Mouse (Mus musculus): ENCODE data around the gene St5. TPM values are rescaled to one million over a fixed set of nuclear protein-coding genes. Genes with fewer than 3 reads are reported as not detected.

St5 gene
- polyA plus RNA-seq, 2 experiments = 45.0 to 56.3 TPM

GRCm38 (mm10) chr7:109602022-109602421, 101.4 kb downstream of the St5 start:
- Histone ChIP-seq H3K9ac (ENCODE audit: low read depth, low read length, severe bottlenecking) (no peak overlapping the region), H3K4me1 (ENCODE audit: control insufficient read depth, insufficient read depth, low read length) (peaks cover 18% of the 10 kb centered on the region), H3K4me2 (replicated peaks; ENCODE audit: low read depth, low read length, severe bottlenecking) (no peak overlapping the region), H3K27me3 (ENCODE audit: control insufficient read depth, insufficient read depth, low read length) (no peaks in the 10 kb centered on the region), H3K36me3 (ENCODE audit: control insufficient read depth, insufficient read depth, low read length) (no peaks in the 10 kb centered on the region), H3K4me3 (replicated peaks; ENCODE audit: low read length) (no peak overlapping the region), H3K27ac (replicated peaks; ENCODE audit: low read depth, low read length) (no peak overlapping the region), H3K9me3 (ENCODE audit: control insufficient read depth, low read length) (no peaks in the 10 kb centered on the region)
- no peak for TF ChIP-seq POLR2A (IDR thresholded peaks at IDR 0.05; ENCODE audit: borderline replicate concordance, extremely low read depth, insufficient read depth, insufficient read length)
- DNase-seq (ENCODE audit: low spot score) = no peak
- no peak for ATAC-seq (ENCODE audit: low FRiP score, low read depth)

- no peak for TF ChIP-seq POLR2A (IDR thresholded peaks at IDR 0.05; ENCODE audit: borderline replicate concordance, extremely low read depth, insufficient read depth, insufficient read length)
- WGBS = 26% methylated on average over 3 of the region's 3 CpGs
- H3K27ac ChIP-seq (replicated peaks; ENCODE audit: low read depth, low read length) = no peak overlapping the region
- no peak overlapping the region for H3K4me3 ChIP-seq (replicated peaks; ENCODE audit: low read length)
- no peak for DNase-seq (ENCODE audit: low spot score)
- H3K27me3 ChIP-seq (ENCODE audit: control insufficient read depth, insufficient read depth, low read length) = no peaks in the 10 kb centered on the region
- no peaks in the 10 kb centered on the region for H3K9me3 ChIP-seq (ENCODE audit: control insufficient read depth, low read length)
- no peak overlapping the region for H3K4me2 ChIP-seq (replicated peaks; ENCODE audit: low read depth, low read length, severe bottlenecking)
- peaks cover 17% of the 10 kb centered on the region for H3K4me1 ChIP-seq (ENCODE audit: control insufficient read depth, insufficient read depth, low read length)
- no peaks in the 10 kb centered on the region for H3K36me3 ChIP-seq (ENCODE audit: control insufficient read depth, insufficient read depth, low read length)
- no peak for ATAC-seq (ENCODE audit: low FRiP score, low read depth)
- H3K9ac ChIP-seq (ENCODE audit: low read depth, low read length, severe bottlenecking) = no peak overlapping the region
These were observed 102.7 kb downstream of the St5 start for GRCm38 (mm10) chr7:109600702-109601101.

- H3K27me3 ChIP-seq (ENCODE audit: control insufficient read depth, insufficient read depth, low read length) = no peaks in the 10 kb centered on the region
- no peaks in the 10 kb centered on the region for H3K36me3 ChIP-seq (ENCODE audit: control insufficient read depth, insufficient read depth, low read length)
- WGBS = 89% methylated on average over 4 of the region's 4 CpGs
- no peak overlapping the region for H3K4me3 ChIP-seq (replicated peaks; ENCODE audit: low read length)
- no peak for DNase-seq (ENCODE audit: low spot score)
- H3K9me3 ChIP-seq (ENCODE audit: control insufficient read depth, low read length) = no peaks in the 10 kb centered on the region
- H3K4me2 ChIP-seq (replicated peaks; ENCODE audit: low read depth, low read length, severe bottlenecking) = no peak overlapping the region
- peaks cover 17% of the 10 kb centered on the region for H3K4me1 ChIP-seq (ENCODE audit: control insufficient read depth, insufficient read depth, low read length)
- H3K27ac ChIP-seq (replicated peaks; ENCODE audit: low read depth, low read length) = no peak overlapping the region
- no peak for ATAC-seq (ENCODE audit: low FRiP score, low read depth)
- TF ChIP-seq POLR2A (IDR thresholded peaks at IDR 0.05; ENCODE audit: borderline replicate concordance, extremely low read depth, insufficient read depth, insufficient read length) = no peak
- H3K9ac ChIP-seq (ENCODE audit: low read depth, low read length, severe bottlenecking) = no peak overlapping the region
These were observed 103.4 kb downstream of the St5 start for GRCm38 (mm10) chr7:109599998-109600397.

- DNase-seq (ENCODE audit: low spot score) = no peak
- no peak for ATAC-seq (ENCODE audit: low FRiP score, low read depth)
- no peaks in the 10 kb centered on the region for H3K27me3 ChIP-seq (ENCODE audit: control insufficient read depth, insufficient read depth, low read length)
- H3K4me2 ChIP-seq (replicated peaks; ENCODE audit: low read depth, low read length, severe bottlenecking) = no peak overlapping the region
- no peak for TF ChIP-seq POLR2A (IDR thresholded peaks at IDR 0.05; ENCODE audit: borderline replicate concordance, extremely low read depth, insufficient read depth, insufficient read length)
- H3K4me1 ChIP-seq (ENCODE audit: control insufficient read depth, insufficient read depth, low read length) = peaks cover under 1% of the 10 kb centered on the region
- 88% methylated on average over 2 of the region's 2 CpGs for WGBS
- no peaks in the 10 kb centered on the region for H3K36me3 ChIP-seq (ENCODE audit: control insufficient read depth, insufficient read depth, low read length)
- H3K9ac ChIP-seq (ENCODE audit: low read depth, low read length, severe bottlenecking) = no peak overlapping the region
- H3K4me3 ChIP-seq (replicated peaks; ENCODE audit: low read length) = no peak overlapping the region
- H3K27ac ChIP-seq (replicated peaks; ENCODE audit: low read depth, low read length) = no peak overlapping the region
- H3K9me3 ChIP-seq (ENCODE audit: control insufficient read depth, low read length) = no peaks in the 10 kb centered on the region
These were observed 108.4 kb downstream of the St5 start for GRCm38 (mm10) chr7:109594845-109595531.

GRCm38 (mm10) chr7:109593992-109594391, 109.4 kb downstream of the St5 start:
- Histone ChIP-seq H3K4me2 (replicated peaks; ENCODE audit: low read depth, low read length, severe bottlenecking) (no peak overlapping the region), H3K9me3 (ENCODE audit: control insufficient read depth, low read length) (no peaks in the 10 kb centered on the region), H3K36me3 (ENCODE audit: control insufficient read depth, insufficient read depth, low read length) (no peaks in the 10 kb centered on the region), H3K4me1 (ENCODE audit: control insufficient read depth, insufficient read depth, low read length) (peaks cover 1% of the 10 kb centered on the region; the same call in 1 of the 2 replicates), H3K4me3 (replicated peaks; ENCODE audit: low read length) (no peak overlapping the region), H3K27ac (replicated peaks; ENCODE audit: low read depth, low read length) (no peak overlapping the region), H3K9ac (ENCODE audit: low read depth, low read length, severe bottlenecking) (no peak overlapping the region), H3K27me3 (ENCODE audit: control insufficient read depth, insufficient read depth, low read length) (no peaks in the 10 kb centered on the region)
- TF ChIP-seq POLR2A (IDR thresholded peaks at IDR 0.05; ENCODE audit: borderline replicate concordance, extremely low read depth, insufficient read depth, insufficient read length) = no peak
- ATAC-seq (ENCODE audit: low FRiP score, low read depth) (no peak), DNase-seq (ENCODE audit: low spot score) (no peak)

Measured in limb, embryonic 14.5 days (tissue).